Mouse (Mus musculus) left cerebral cortex, postnatal 36 days (tissue): ENCODE measurements around the gene Ror2. TPM values are rescaled to one million over a fixed set of nuclear protein-coding genes. Genes with fewer than 3 reads are reported as not detected.
"Not testable (repeated sequence)": the region's sequence is repeated elsewhere in the genome, so short reads cannot be mapped to it uniquely, and the experiment has no call there.

ENCODE experiments used
- DNase-seq, 2 experiments: peaks; one replicate each; pipeline ENCODE4 v3.0.0; 2021 to 2022; ENCODE audit warnings: low spot score in 2 of 2, mixed read lengths in 1 of 2
- intact Hi-C: fragments of 180-260 bp; cut with DNase I; formaldehyde crosslinking; loops from one replicate; pipeline ENCODE4 v1.15.1; 2025
- total RNA-seq, 2 experiments: library from RNA; stranded (reverse); gene quantifications; 2 replicates each; pipeline ENCODE4 v1.2.3; 2021

The Ror2 gene
- total RNA-seq = 1 to 10 TPM; 1.3 to 1.5 TPM

GRCm38 (mm10) chr13:53285756-53286361 is at the start of gene Ror2:
Gene Ror2 (minus strand): TSS chr13:53286124.
- no peak for DNase-seq

GRCm38 (mm10) chr13:53333769-53334168 is 47.8 kb upstream of the Ror2 start:
- intact Hi-C loops = no loop called here
- DNase-seq = no peak

More at GRCm38 (mm10) chr13:53285756-53286361, at the start of gene Ror2:
- intact Hi-C loops = loop anchor here (5.0 kb wide), 1 partner anchor 164 kb away; no protein-coding TSS in a partner anchor

- intact Hi-C loops = no loop called here
- DNase-seq = no peak
Observed at GRCm38 (mm10) chr13:53330246-53330645, 44.3 kb upstream of the Ror2 start.

GRCm38 (mm10) chr13:53325531-53325930 is 39.6 kb upstream of the Ror2 start:
- DNase-seq = no peak
- intact Hi-C loops = no loop called here

GRCm38 (mm10) chr13:53323661-53324060 is 37.7 kb upstream of the Ror2 start:
- intact Hi-C loops = no loop called here
- DNase-seq = no peak

GRCm38 (mm10) chr13:53320899-53321298 is 35.0 kb upstream of the Ror2 start:
- DNase-seq = no peak
- intact Hi-C loops = no loop called here

GRCm38 (mm10) chr13:53316515-53317295 is 30.8 kb upstream of the Ror2 start:
- DNase-seq = no peak
- intact Hi-C loops = no loop called here

- DNase-seq, intact Hi-C loops: not testable (repeated sequence)
Observed at GRCm38 (mm10) chr13:53315757-53316156, 29.8 kb upstream of the Ror2 start.

- intact Hi-C loops = no loop called here
- DNase-seq = no peak
Observed at GRCm38 (mm10) chr13:53310442-53310841, 24.5 kb upstream of the Ror2 start.

GRCm38 (mm10) chr13:53309661-53310160 is 23.8 kb upstream of the Ror2 start:
- peak; percentile 44 to 46 for DNase-seq
- intact Hi-C loops = loop anchor here (5.0 kb wide), 1 partner anchor 192 kb away; no protein-coding TSS in a partner anchor

GRCm38 (mm10) chr13:53309148-53309547 is 23.2 kb upstream of the Ror2 start:
- DNase-seq = no peak
- intact Hi-C loops = loop anchor here (5.0 kb wide), 1 partner anchor 192 kb away; no protein-coding TSS in a partner anchor

- intact Hi-C loops = loop anchor here (5.0 kb wide), 1 partner anchor 190 kb away; no protein-coding TSS in a partner anchor
- no peak for DNase-seq
Observed at GRCm38 (mm10) chr13:53306836-53307235, 20.9 kb upstream of the Ror2 start.

- intact Hi-C loops = loop anchor here (5.0 kb wide), 1 partner anchor 188 kb away; no protein-coding TSS in a partner anchor
- DNase-seq = no peak
Observed at GRCm38 (mm10) chr13:53305256-53305655, 19.3 kb upstream of the Ror2 start.

GRCm38 (mm10) chr13:53302688-53303087 is 16.8 kb upstream of the Ror2 start:
- intact Hi-C loops = no loop called here
- DNase-seq = no peak

- DNase-seq = no peak
- intact Hi-C loops = no loop called here
Observed at GRCm38 (mm10) chr13:53293065-53293464, 7.1 kb upstream of the Ror2 start.

- intact Hi-C loops = no loop called here
- DNase-seq = no peak
Observed at GRCm38 (mm10) chr13:53292244-53292643, 6.3 kb upstream of the Ror2 start.

- intact Hi-C loops = loop anchor here (5.0 kb wide), 1 partner anchor 163 kb away; no protein-coding TSS in a partner anchor
- DNase-seq = no peak
Observed at GRCm38 (mm10) chr13:53285261-53285755, 616 bp downstream of the Ror2 start.

- no peak for DNase-seq
- intact Hi-C loops = loop anchor here (5.0 kb wide), 1 partner anchor 162 kb away; no protein-coding TSS in a partner anchor
Observed at GRCm38 (mm10) chr13:53284740-53285191, 1.2 kb downstream of the Ror2 start.

GRCm38 (mm10) chr13:53281604-53282396 is 4.1 kb downstream of the Ror2 start:
- intact Hi-C loops = no loop called here
- DNase-seq = no peak
